Mouse (Mus musculus) small intestine, adult 2 months (tissue): ENCODE data around the gene Syne1. TPM values are rescaled to one million over a fixed set of nuclear protein-coding genes. Genes with fewer than 3 reads are reported as not detected.

Source experiments
- H3K27ac ChIP-seq: fragments of 200-500 bp; 2 replicates; pipeline ENCODE4 v1.5.1; 2012; ENCODE audit warnings: low read depth, low read length, control low read depth, inconsistent platforms; ENCODE audit not compliant: insufficient read depth
- H3K27me3 ChIP-seq: fragments of 200-500 bp; 2 replicates; pipeline ENCODE4 v1.6.1; 2012; ENCODE audit warnings: mild to moderate bottlenecking, moderate library complexity, low read length, inconsistent platforms; ENCODE audit not compliant: control insufficient read depth, insufficient read depth
- H3K36me3 ChIP-seq: fragments of 200-500 bp; 2 replicates; pipeline ENCODE4 v1.6.1; 2012; ENCODE audit warnings: mild to moderate bottlenecking, low read length, control low read depth, inconsistent platforms; ENCODE audit not compliant: control insufficient read depth, insufficient read depth
- H3K4me1 ChIP-seq: fragments of 200-500 bp; 2 replicates; pipeline ENCODE4 v1.6.1; 2012; ENCODE audit warnings: low read length, inconsistent platforms, mixed read lengths; ENCODE audit not compliant: control insufficient read depth, insufficient read depth, insufficient read length
- H3K4me3 ChIP-seq: fragments of 200-500 bp; 2 replicates; pipeline ENCODE4 v1.5.1; 2012; ENCODE audit warnings: low read depth, mild to moderate bottlenecking, control low read depth, inconsistent platforms, low read length, moderate library complexity
- CTCF ChIP-seq: fragments of 200-500 bp; IDR thresholded peaks from 2 replicates; pipeline ENCODE4 v1.5.1; 2012; ENCODE audit warnings: low read depth, mild to moderate bottlenecking, control low read depth, inconsistent platforms, low read length, moderate library complexity, mixed read lengths; ENCODE audit not compliant: insufficient replicate concordance, insufficient read length; ENCODE audit errors: extremely low read depth
- POLR2A ChIP-seq: fragments of 200-500 bp; IDR thresholded peaks from 2 replicates; pipeline ENCODE4 v1.6.1; 2012; ENCODE audit warnings: low read depth, mild to moderate bottlenecking, control low read depth, inconsistent platforms, low read length, moderate library complexity
- WGBS: fragments of 180-500 bp; shearing (Covaris S2); methylation state at CpG from one replicate; pipeline ENCODE4 v1.1.7; 2018; 5-methylcytosine and 5-hydroxymethylcytosine counted together
- polyA plus RNA-seq: library from polyadenylated mRNA; depleted of rRNA; stranded (reverse); fragments of >200 nt; gene quantifications from 2 replicates; pipeline ENCODE4 v1.2.3, GENCODE M21; 2012

Gene Syne1
- polyA plus RNA-seq, 1 experiment: 10.0 TPM

- Histone ChIP-seq H3K4me1 (peaks cover 6% of the 10 kb centered on the region), H3K4me3 (no peak overlapping the region), H3K36me3 (no peaks in the 10 kb centered on the region; the same call in 1 of the 2 replicates), H3K27ac (no peak overlapping the region), H3K27me3 (no peaks in the 10 kb centered on the region)
- WGBS: 85% methylated on average over 5 of the region's 5 CpGs
- TF ChIP-seq POLR2A (no peak), CTCF (no peak)
Observed at GRCm38 (mm10) chr10:5196267-5196666, 355.0 kb downstream of the Syne1 start.

GRCm38 (mm10) chr10:5195288-5195687, 356.0 kb downstream of the Syne1 start:
- 36% methylated on average over 5 of the region's 5 CpGs for WGBS
- TF ChIP-seq CTCF: no peak
- TF ChIP-seq POLR2A: no peak
- H3K27me3 ChIP-seq: no peaks in the 10 kb centered on the region
- H3K4me3 ChIP-seq: no peak overlapping the region
- H3K27ac ChIP-seq: no peak overlapping the region
- peaks cover 6% of the 10 kb centered on the region for H3K4me1 ChIP-seq
- H3K36me3 ChIP-seq: no peaks in the 10 kb centered on the region; the same call in 1 of the 2 replicates

- Histone ChIP-seq H3K4me3 (peak overlapping the region; percentile 71), H3K36me3 (no peaks in the 10 kb centered on the region; the same call in 1 of the 2 replicates), H3K27ac (peak overlapping the region; percentile 80), H3K27me3 (no peaks in the 10 kb centered on the region), H3K4me1 (peaks cover 6% of the 10 kb centered on the region)
- TF ChIP-seq POLR2A (no peak), CTCF (no peak)
- under 1% methylated on average over 13 of the region's 13 CpGs for WGBS
Observed at GRCm38 (mm10) chr10:5194671-5195234, 356.5 kb downstream of the Syne1 start.

GRCm38 (mm10) chr10:5194081-5194670, 357.1 kb downstream of the Syne1 start:
- no peaks in the 10 kb centered on the region for H3K27me3 ChIP-seq
- H3K4me1 ChIP-seq: peaks cover 6% of the 10 kb centered on the region
- H3K4me3 ChIP-seq: peak overlapping the region; percentile 71
- TF ChIP-seq POLR2A: no peak
- TF ChIP-seq CTCF: no peak
- peak overlapping the region; percentile 48 for H3K27ac ChIP-seq
- WGBS: 6% methylated on average over 13 of the region's 13 CpGs
- H3K36me3 ChIP-seq: no peaks in the 10 kb centered on the region; the same call in 1 of the 2 replicates

GRCm38 (mm10) chr10:5192861-5193490, 358.3 kb downstream of the Syne1 start:
- 62% methylated on average over 9 of the region's 9 CpGs for WGBS
- Histone ChIP-seq H3K4me3 (no peak overlapping the region), H3K27ac (no peak overlapping the region), H3K36me3 (no peaks in the 10 kb centered on the region; the same call in 1 of the 2 replicates), H3K27me3 (no peaks in the 10 kb centered on the region), H3K4me1 (peaks cover 6% of the 10 kb centered on the region)
- no peak for TF ChIP-seq POLR2A
- no peak for TF ChIP-seq CTCF

GRCm38 (mm10) chr10:5190756-5191155, 360.5 kb downstream of the Syne1 start:
- 84% methylated on average over 4 of the region's 4 CpGs for WGBS
- Histone ChIP-seq H3K4me3 (no peak overlapping the region), H3K4me1 (peaks cover 6% of the 10 kb centered on the region), H3K27me3 (no peaks in the 10 kb centered on the region), H3K27ac (no peak overlapping the region), H3K36me3 (no peaks in the 10 kb centered on the region; the same call in 1 of the 2 replicates)
- no peak for TF ChIP-seq CTCF
- TF ChIP-seq POLR2A: no peak

GRCm38 (mm10) chr10:5188890-5189289, 362.4 kb downstream of the Syne1 start:
- no peak overlapping the region for H3K4me3 ChIP-seq
- no peaks in the 10 kb centered on the region for H3K27me3 ChIP-seq
- no peaks in the 10 kb centered on the region for H3K4me1 ChIP-seq
- H3K36me3 ChIP-seq: peaks cover 7% of the 10 kb centered on the region
- no peak overlapping the region for H3K27ac ChIP-seq
- TF ChIP-seq POLR2A (no peak), CTCF (no peak)
